Mouse (Mus musculus) stomach, postnatal 0 days (tissue): ENCODE results near the gene Uggt2.

Experiments
- CTCF ChIP-seq: IDR thresholded peaks from 2 replicates; pipeline ENCODE4 v1.5.1; 2016; ENCODE audit warnings: antibody characterized with exemption, low read depth, mild to moderate bottlenecking, moderate library complexity
- EP300 ChIP-seq: optimal IDR thresholded peaks from 2 replicates; pipeline ENCODE3; 2016; ENCODE audit warnings: antibody characterized with exemption

DNA sequence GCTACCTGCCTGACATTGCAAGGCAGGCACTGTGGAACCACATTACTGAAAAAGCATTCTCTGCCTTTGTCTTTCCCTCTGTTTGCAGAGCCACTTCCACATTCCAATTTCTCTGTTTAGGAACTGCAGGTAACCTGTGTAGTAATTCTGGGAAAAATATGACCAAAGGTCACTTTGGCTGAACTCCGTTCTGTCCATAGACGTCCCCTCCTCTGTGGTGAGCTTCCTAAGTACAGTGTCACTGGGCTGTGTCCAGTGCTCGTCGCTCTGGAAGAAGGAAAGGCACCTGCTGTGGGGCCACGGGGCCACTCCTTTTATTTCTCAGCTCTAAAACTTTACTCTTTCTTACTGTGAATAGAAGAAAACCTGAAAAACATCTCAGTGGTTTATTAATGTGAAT is 118.9 kb downstream of the Uggt2 start:
- TF ChIP-seq CTCF (no peak), EP300 (no peak)
